Mouse (Mus musculus): Measurements from ENCODE around the gene Lclat1. TPM values are rescaled to one million over a fixed set of nuclear protein-coding genes. Genes with fewer than 3 reads are reported as not detected.
A peak's percentile ranks its signal among the peaks of the same experiment; 100 is the strongest.
"Not testable (repeated sequence)": the region's sequence is repeated elsewhere in the genome, so short reads cannot be mapped to it uniquely, and the experiment has no call there.

The Lclat1 gene
- polyA plus RNA-seq, 1 experiment from 2014 or later, result 20.5 TPM

DNA sequence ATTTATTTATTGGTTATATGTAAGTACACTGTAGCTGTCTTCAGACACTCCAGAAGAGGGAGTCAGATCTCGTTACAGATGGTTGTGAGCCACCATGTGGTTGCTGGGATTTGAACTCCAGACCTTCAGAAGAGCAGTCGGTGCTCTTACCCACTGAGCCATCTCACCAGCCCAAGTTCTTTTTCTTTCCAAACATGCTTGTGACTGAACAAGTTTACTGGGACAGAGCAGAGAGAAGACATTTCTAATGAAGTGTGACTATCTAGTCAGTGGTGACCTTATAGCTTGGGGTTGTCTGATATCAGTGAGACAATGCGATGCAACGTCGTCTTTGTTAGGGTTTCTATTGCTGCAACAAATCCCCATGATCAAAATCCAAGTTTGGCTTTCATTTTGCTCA lies 151.5 kb downstream of the Lclat1 start:
- H3K27ac ChIP-seq (ENCODE audit: low read length); H3K27me3 ChIP-seq (ENCODE audit: control insufficient read depth, insufficient read depth, low read depth, low read length); H3K4me1 ChIP-seq (replicated peaks; ENCODE audit: control insufficient read depth, insufficient read depth, low read length); ATAC-seq (ENCODE audit: low read depth); H3K4me2 ChIP-seq (ENCODE audit: low read depth, low read length); H3K4me3 ChIP-seq (ENCODE audit: low read length); H3K9ac ChIP-seq (ENCODE audit: low read length); H3K36me3 ChIP-seq (ENCODE audit: control insufficient read depth, insufficient read depth, low read length); H3K9me3 ChIP-seq (ENCODE audit: control insufficient read depth, low read length): not testable (repeated sequence)
- WGBS, result 82% methylated on average over 5 of the region's 5 CpGs

DNA sequence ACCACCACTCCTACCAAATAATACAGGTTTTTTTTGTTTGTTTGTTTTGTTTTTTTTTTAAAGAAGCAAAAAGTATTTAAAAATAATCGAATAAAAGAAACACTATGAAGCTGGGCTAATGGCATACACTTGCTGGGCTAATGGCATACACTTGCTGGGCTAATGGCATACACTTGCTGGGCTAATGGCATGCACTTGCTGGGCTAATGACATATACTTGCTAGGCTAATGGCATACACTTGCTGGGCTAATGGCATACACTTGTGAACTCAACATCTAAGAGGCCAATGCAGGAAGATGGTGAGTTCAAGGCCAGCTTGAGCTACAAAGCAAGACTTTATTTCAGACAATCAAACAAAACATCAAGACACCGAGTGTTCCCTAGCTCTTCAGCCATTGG lies 154.8 kb downstream of the Lclat1 start:
- no peak overlapping the region for H3K4me2 ChIP-seq (ENCODE audit: low read depth, low read length)
- H3K27me3 ChIP-seq (ENCODE audit: control insufficient read depth, insufficient read depth, low read depth, low read length), result no peaks in the 10 kb centered on the region
- H3K4me3 ChIP-seq (ENCODE audit: low read length), result no peak overlapping the region
- no peaks in the 10 kb centered on the region for H3K4me1 ChIP-seq (replicated peaks; ENCODE audit: control insufficient read depth, insufficient read depth, low read length)
- no peaks in the 10 kb centered on the region for H3K36me3 ChIP-seq (ENCODE audit: control insufficient read depth, insufficient read depth, low read length)
- H3K9me3 ChIP-seq (ENCODE audit: control insufficient read depth, low read length), result no peaks in the 10 kb centered on the region
- WGBS, result 84% methylated on average over 2 of the region's 2 CpGs
- H3K27ac ChIP-seq (ENCODE audit: low read length), result no peak overlapping the region
- no peak overlapping the region for H3K9ac ChIP-seq (ENCODE audit: low read length)
- ATAC-seq (ENCODE audit: low read depth), result no peak

- H3K9me3 ChIP-seq (ENCODE audit: control insufficient read depth, low read length), result no peaks in the 10 kb centered on the region
- 0 out of 2 replicates have a peak, but pooled peaks have one; percentile 23 for ATAC-seq (ENCODE audit: low read depth)
- no peak overlapping the region for H3K27ac ChIP-seq (ENCODE audit: low read length)
- no peak overlapping the region for H3K4me2 ChIP-seq (ENCODE audit: low read depth, low read length)
- no peak overlapping the region for H3K9ac ChIP-seq (ENCODE audit: low read length)
- no peaks in the 10 kb centered on the region for H3K4me1 ChIP-seq (replicated peaks; ENCODE audit: control insufficient read depth, insufficient read depth, low read length)
- no peak overlapping the region for H3K4me3 ChIP-seq (ENCODE audit: low read length)
- no peaks in the 10 kb centered on the region for H3K36me3 ChIP-seq (ENCODE audit: control insufficient read depth, insufficient read depth, low read length)
- 62% methylated on average over 8 of the region's 8 CpGs for WGBS
- H3K27me3 ChIP-seq (ENCODE audit: control insufficient read depth, insufficient read depth, low read depth, low read length), result no peaks in the 10 kb centered on the region
Observed at GRCm38 (mm10) chr17:73263077-73263501, 155.3 kb downstream of the Lclat1 start.

- Histone ChIP-seq H3K4me1 (replicated peaks; ENCODE audit: control insufficient read depth, insufficient read depth, low read length) (no peaks in the 10 kb centered on the region), H3K4me3 (ENCODE audit: low read length) (no peak overlapping the region), H3K27me3 (ENCODE audit: control insufficient read depth, insufficient read depth, low read depth, low read length) (no peaks in the 10 kb centered on the region), H3K9me3 (ENCODE audit: control insufficient read depth, low read length) (no peaks in the 10 kb centered on the region), H3K27ac (ENCODE audit: low read length) (no peak overlapping the region), H3K4me2 (ENCODE audit: low read depth, low read length) (no peak overlapping the region), H3K9ac (ENCODE audit: low read length) (no peak overlapping the region), H3K36me3 (ENCODE audit: control insufficient read depth, insufficient read depth, low read length) (no peaks in the 10 kb centered on the region)
- WGBS, result 55% methylated on average over 15 of the region's 15 CpGs
- ATAC-seq (ENCODE audit: low read depth), result no peak
Observed at GRCm38 (mm10) chr17:73270871-73271796, 163.3 kb downstream of the Lclat1 start.

DNA sequence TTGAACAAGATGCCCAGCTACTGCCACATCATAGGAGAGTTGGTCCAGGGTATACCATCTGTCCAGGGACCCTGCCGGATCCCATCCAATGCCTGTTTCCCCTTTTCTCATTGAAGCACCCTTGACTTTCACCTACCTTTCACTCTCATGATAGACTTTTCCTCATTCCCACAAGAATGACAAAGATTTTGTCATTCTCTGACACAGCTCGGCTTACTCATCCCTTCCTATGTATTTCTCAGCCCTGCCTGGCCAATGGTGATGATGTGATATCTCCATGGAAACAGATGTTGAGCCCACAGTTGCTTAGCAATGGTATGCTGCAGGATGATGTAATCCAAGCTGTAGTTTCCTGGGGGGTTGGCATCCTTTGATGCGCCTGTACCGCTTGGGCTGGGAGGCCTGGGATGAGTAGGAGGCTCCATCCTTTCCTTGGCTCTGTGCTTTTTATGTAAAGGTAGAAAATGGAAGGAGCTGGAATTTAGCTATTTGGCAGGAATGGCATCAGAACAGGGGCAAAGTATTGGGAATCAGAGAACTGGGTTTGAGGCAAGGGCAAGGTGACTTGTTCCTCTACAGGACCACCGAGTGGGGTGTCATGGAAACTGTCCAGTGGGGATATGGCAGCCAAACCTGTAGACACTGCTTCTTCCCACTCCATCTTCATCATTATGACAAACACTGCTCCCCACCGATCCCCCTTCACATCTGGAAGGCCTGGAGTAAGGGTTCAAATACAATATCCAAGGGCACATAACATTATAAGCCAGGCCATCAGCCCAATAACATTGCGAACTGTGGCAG lies 164.2 kb downstream of the Lclat1 start:
- Histone ChIP-seq H3K27ac (ENCODE audit: low read length) (no peak overlapping the region), H3K27me3 (ENCODE audit: control insufficient read depth, insufficient read depth, low read depth, low read length) (no peaks in the 10 kb centered on the region), H3K4me2 (ENCODE audit: low read depth, low read length) (no peak overlapping the region), H3K9ac (ENCODE audit: low read length) (no peak overlapping the region), H3K4me1 (replicated peaks; ENCODE audit: control insufficient read depth, insufficient read depth, low read length) (no peaks in the 10 kb centered on the region), H3K4me3 (ENCODE audit: low read length) (no peak overlapping the region), H3K36me3 (ENCODE audit: control insufficient read depth, insufficient read depth, low read length) (no peaks in the 10 kb centered on the region), H3K9me3 (ENCODE audit: control insufficient read depth, low read length) (no peaks in the 10 kb centered on the region)
- no peak for ATAC-seq (ENCODE audit: low read depth)
- 88% methylated on average over 7 of the region's 7 CpGs for WGBS

DNA sequence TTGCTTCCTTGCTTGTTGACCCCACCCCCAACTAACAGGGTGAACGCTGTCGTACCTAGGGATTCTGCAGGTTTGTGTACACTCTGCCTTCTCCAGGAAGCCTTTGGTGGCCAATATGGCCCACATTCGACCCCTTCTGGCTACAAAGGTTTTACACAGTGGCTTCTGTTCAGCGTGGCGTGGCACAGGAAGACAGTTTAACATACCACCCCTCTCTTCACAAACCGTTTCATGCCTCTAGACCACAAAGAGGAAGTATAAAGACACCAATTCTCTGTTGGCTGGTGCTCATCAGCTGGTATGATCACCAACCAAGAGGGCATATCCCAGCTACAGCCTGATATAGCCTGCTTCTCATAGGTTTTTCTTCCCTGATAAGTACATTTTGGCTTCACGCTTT lies 166.0 kb downstream of the Lclat1 start:
- H3K4me1 ChIP-seq (replicated peaks; ENCODE audit: control insufficient read depth, insufficient read depth, low read length), result no peaks in the 10 kb centered on the region
- no peak overlapping the region for H3K4me2 ChIP-seq (ENCODE audit: low read depth, low read length)
- H3K27me3 ChIP-seq (ENCODE audit: control insufficient read depth, insufficient read depth, low read depth, low read length), result no peaks in the 10 kb centered on the region
- no peak overlapping the region for H3K9ac ChIP-seq (ENCODE audit: low read length)
- H3K27ac ChIP-seq (ENCODE audit: low read length), result no peak overlapping the region
- H3K4me3 ChIP-seq (ENCODE audit: low read length), result no peak overlapping the region
- 70% methylated on average over 7 of the region's 7 CpGs for WGBS
- no peaks in the 10 kb centered on the region for H3K36me3 ChIP-seq (ENCODE audit: control insufficient read depth, insufficient read depth, low read length)
- no peak for ATAC-seq (ENCODE audit: low read depth)
- no peaks in the 10 kb centered on the region for H3K9me3 ChIP-seq (ENCODE audit: control insufficient read depth, low read length)

DNA sequence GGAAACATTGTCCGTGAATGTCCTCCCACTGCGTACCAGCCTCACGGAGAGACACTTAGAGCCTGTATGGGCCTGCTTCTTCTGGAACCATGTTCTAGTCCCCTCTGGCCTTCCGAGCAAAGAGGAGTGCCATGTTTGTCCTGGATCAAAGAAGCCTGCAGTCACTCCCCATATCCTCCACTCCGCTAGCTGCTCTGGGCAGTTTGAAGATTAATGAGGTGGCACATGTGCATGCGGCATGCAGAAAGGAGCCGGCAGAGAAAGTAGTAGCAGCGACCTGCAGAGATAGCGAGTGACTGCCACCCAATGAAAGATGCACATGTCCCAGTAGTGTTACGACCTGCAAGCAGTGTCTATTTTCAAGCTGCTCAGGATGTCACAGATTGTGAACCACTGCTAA lies 167.3 kb downstream of the Lclat1 start:
- no peaks in the 10 kb centered on the region for H3K4me1 ChIP-seq (replicated peaks; ENCODE audit: control insufficient read depth, insufficient read depth, low read length)
- H3K27ac ChIP-seq (ENCODE audit: low read length), result no peak overlapping the region
- ATAC-seq (ENCODE audit: low read depth), result no peak
- H3K9ac ChIP-seq (ENCODE audit: low read length), result no peak overlapping the region
- H3K9me3 ChIP-seq (ENCODE audit: control insufficient read depth, low read length), result no peaks in the 10 kb centered on the region
- no peak overlapping the region for H3K4me3 ChIP-seq (ENCODE audit: low read length)
- no peak overlapping the region for H3K4me2 ChIP-seq (ENCODE audit: low read depth, low read length)
- H3K36me3 ChIP-seq (ENCODE audit: control insufficient read depth, insufficient read depth, low read length), result no peaks in the 10 kb centered on the region
- no peaks in the 10 kb centered on the region for H3K27me3 ChIP-seq (ENCODE audit: control insufficient read depth, insufficient read depth, low read depth, low read length)
- whole genome bisulfite sequencing, result 49% methylated on average over 10 of the region's 10 CpGs

DNA sequence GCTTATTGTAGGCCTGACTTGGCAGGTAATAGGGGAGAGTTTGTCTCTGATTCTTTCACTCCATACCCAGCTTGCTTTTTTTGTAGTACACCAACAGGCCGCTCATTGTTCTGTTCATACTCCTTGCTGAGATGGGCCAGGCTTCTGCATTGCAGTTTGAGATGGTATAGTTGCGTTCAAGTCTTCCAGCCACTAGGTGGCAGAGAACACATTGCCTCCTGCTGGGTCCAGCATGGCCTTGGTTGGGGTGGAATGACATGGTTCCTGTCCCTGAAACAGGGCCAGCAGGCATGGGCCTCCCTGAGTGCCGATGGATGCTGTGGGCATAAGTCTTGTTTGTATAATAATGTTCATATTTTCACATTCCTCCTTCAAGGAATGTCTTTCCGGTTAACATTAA lies 170.0 kb downstream of the Lclat1 start:
- 91% methylated on average over 4 of the region's 4 CpGs for WGBS
- Histone ChIP-seq H3K27me3 (ENCODE audit: control insufficient read depth, insufficient read depth, low read depth, low read length) (no peaks in the 10 kb centered on the region), H3K4me3 (ENCODE audit: low read length) (no peak overlapping the region), H3K9me3 (ENCODE audit: control insufficient read depth, low read length) (no peaks in the 10 kb centered on the region), H3K9ac (ENCODE audit: low read length) (no peak overlapping the region), H3K4me2 (ENCODE audit: low read depth, low read length) (no peak overlapping the region), H3K36me3 (ENCODE audit: control insufficient read depth, insufficient read depth, low read length) (no peaks in the 10 kb centered on the region), H3K4me1 (replicated peaks; ENCODE audit: control insufficient read depth, insufficient read depth, low read length) (no peaks in the 10 kb centered on the region), H3K27ac (ENCODE audit: low read length) (no peak overlapping the region)
- ATAC-seq (ENCODE audit: low read depth), result no peak

- H3K4me2 ChIP-seq (ENCODE audit: low read depth, low read length); H3K4me1 ChIP-seq (replicated peaks; ENCODE audit: control insufficient read depth, insufficient read depth, low read length); H3K9ac ChIP-seq (ENCODE audit: low read length); H3K36me3 ChIP-seq (ENCODE audit: control insufficient read depth, insufficient read depth, low read length); H3K4me3 ChIP-seq (ENCODE audit: low read length); ATAC-seq (ENCODE audit: low read depth); H3K27me3 ChIP-seq (ENCODE audit: control insufficient read depth, insufficient read depth, low read depth, low read length); H3K27ac ChIP-seq (ENCODE audit: low read length); H3K9me3 ChIP-seq (ENCODE audit: control insufficient read depth, low read length): not testable (repeated sequence)
- WGBS, result 24% methylated on average over 6 of the region's 6 CpGs
Observed at GRCm38 (mm10) chr17:73282702-73283101, 174.9 kb downstream of the Lclat1 start.
